Mouse (Mus musculus) midbrain, postnatal 0 days (tissue): Measurements from ENCODE around the gene Serpina1f. TPM values are rescaled to one million over a fixed set of nuclear protein-coding genes. Genes with fewer than 3 reads are reported as not detected.

Experiments used
- ATAC-seq: fragments of 200-750 bp; cut with Nextera tagmentation; 2 replicates; pipeline ENCODE4 v1.8.0; 2017; ENCODE audit warnings: moderate number of reproducible peaks, mild to moderate bottlenecking, moderate TSS enrichment, moderate library complexity; ENCODE audit not compliant: low FRiP score
- DNase-seq: peaks from one replicate; pipeline ENCODE4 v3.0.0-alpha.2; 2015; ENCODE audit warnings: low spot score
- H3K27ac ChIP-seq: fragments of 300-500 bp; sonication (generic); 2 replicates; pipeline ENCODE4 v1.5.1; 2014; ENCODE audit warnings: low read depth, mild to moderate bottlenecking, low read length, mixed read lengths
- H3K27me3 ChIP-seq: fragments of 300-500 bp; sonication (generic); 2 replicates; pipeline ENCODE4 v1.6.1; 2014; ENCODE audit warnings: low read length, control low read depth, mixed read lengths; ENCODE audit not compliant: insufficient read depth
- H3K36me3 ChIP-seq: fragments of 300-500 bp; sonication (generic); 2 replicates; pipeline ENCODE4 v1.6.1; 2014; ENCODE audit warnings: low read length, control low read depth, mixed read lengths; ENCODE audit not compliant: insufficient read depth
- H3K4me1 ChIP-seq: fragments of 300-500 bp; sonication (generic); 2 replicates; pipeline ENCODE4 v1.6.1; 2014; ENCODE audit warnings: mild to moderate bottlenecking, control low read depth, antibody characterized with exemption, low read length, mixed read lengths; ENCODE audit not compliant: insufficient read depth
- H3K4me2 ChIP-seq: fragments of 300-500 bp; sonication (generic); 2 replicates; pipeline ENCODE4 v1.6.1; 2014; ENCODE audit warnings: low read depth, mild to moderate bottlenecking, low read length, mixed read lengths; ENCODE audit not compliant: poor library complexity, severe bottlenecking
- H3K4me3 ChIP-seq: fragments of 300-500 bp; sonication (generic); 2 replicates; pipeline ENCODE4 v1.5.1; 2014; ENCODE audit warnings: low read depth, mild to moderate bottlenecking, low read length, moderate library complexity
- H3K9ac ChIP-seq: fragments of 300-500 bp; sonication (generic); replicated peaks from 2 replicates; pipeline ENCODE4 v1.6.1; 2014; ENCODE audit warnings: mild to moderate bottlenecking, low read length, moderate library complexity, mixed read lengths; ENCODE audit not compliant: poor library complexity, severe bottlenecking
- H3K9me3 ChIP-seq: fragments of 300-500 bp; sonication (generic); 2 replicates; pipeline ENCODE4 v1.6.1; 2016; ENCODE audit warnings: low read length, control low read depth
- CTCF ChIP-seq: IDR thresholded peaks from 2 replicates; pipeline ENCODE4 v1.5.1; 2016; ENCODE audit warnings: antibody characterized with exemption, mild to moderate bottlenecking
- WGBS: fragments of 180-500 bp; shearing (Covaris S2); extraction: QIAGEN DNeasy Blood & Tissue Kit; methylation state at CpG from one replicate; pipeline ENCODE4 v1.1.7; 2014; 5-methylcytosine and 5-hydroxymethylcytosine counted together
- polyA plus RNA-seq: library from polyadenylated mRNA; unstranded; fragments of >200 nt; fragmentation: Nextera tagmentation; extraction: Ambion mirVana; gene quantifications from 2 replicates; pipeline ENCODE4 v1.2.1, GENCODE M21; 2015
- total RNA-seq: library from RNA; depleted of rRNA; stranded (reverse); fragments of >200 nt; gene quantifications from 2 replicates; pipeline ENCODE4 v1.2.3, GENCODE M21; 2014; rRNA removed

Serpina1f gene
- total and polyA plus RNA-seq, 2 experiments from 2014 or later = not detected

DNA sequence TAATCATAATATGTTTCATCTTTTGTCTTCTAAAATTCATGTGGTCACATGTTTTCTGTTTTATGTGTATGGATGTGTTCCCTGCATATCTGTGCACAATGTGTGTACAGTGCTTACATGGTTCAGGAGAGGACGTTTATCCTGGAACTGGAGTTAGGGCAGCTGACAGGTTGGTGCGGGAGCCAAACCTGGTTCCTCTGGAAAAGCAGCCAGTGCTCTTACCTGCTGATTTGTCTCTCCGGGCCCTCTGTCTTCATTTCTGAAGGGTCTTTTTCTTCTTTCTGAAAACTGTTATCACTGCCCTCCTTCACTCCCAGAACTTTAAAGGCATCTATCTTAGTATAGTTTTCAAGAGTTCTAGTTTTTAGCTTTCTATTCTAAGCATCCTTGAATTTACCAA lies 51.5 kb downstream of the Serpina1f start:
- Histone ChIP-seq H3K27me3 (no peaks in the 10 kb centered on the region), H3K36me3 (no peaks in the 10 kb centered on the region), H3K9ac (no peak overlapping the region), H3K4me1 (no peaks in the 10 kb centered on the region), H3K4me3 (no peak overlapping the region), H3K4me2 (no peak overlapping the region), H3K27ac (no peak overlapping the region), H3K9me3 (no peaks in the 10 kb centered on the region)
- ATAC-seq (no peak), DNase-seq (no peak)
- 83% methylated on average over 3 of the region's 3 CpGs for WGBS
- no peak for TF ChIP-seq CTCF

DNA sequence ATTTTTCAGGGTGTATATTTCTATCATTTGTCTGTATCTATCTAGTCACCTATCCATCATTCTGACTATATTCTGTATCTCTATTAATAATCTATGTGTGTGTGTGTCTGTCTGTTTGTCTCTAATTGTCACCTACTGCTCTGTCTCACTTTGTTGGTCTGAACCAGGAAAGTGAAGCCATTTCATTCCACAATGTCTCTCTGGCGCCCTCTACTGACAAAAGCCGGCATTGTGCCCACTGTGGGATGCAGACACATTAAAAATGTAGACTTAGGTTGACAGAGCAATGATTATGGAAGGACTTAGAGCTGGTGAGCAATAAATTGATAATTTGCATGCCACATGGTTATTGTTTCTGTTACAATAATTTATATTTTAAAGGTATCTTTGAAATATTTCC lies 52.0 kb downstream of the Serpina1f start:
- WGBS = 0% methylated on average over 2 of the region's 2 CpGs
- ATAC-seq (peak; percentile 72; the same call in 1 of the 2 replicates), DNase-seq (peak; percentile 78)
- no peak overlapping the region for H3K27ac ChIP-seq
- H3K4me3 ChIP-seq = no peak overlapping the region
- no peak overlapping the region for H3K4me2 ChIP-seq
- peak; percentile 98 for TF ChIP-seq CTCF
- no peaks in the 10 kb centered on the region for H3K36me3 ChIP-seq
- H3K9me3 ChIP-seq = no peaks in the 10 kb centered on the region
- H3K27me3 ChIP-seq = no peaks in the 10 kb centered on the region
- H3K4me1 ChIP-seq = no peaks in the 10 kb centered on the region
- no peak overlapping the region for H3K9ac ChIP-seq

Other genes starting within 250 kb of the Serpina1f start
- gene Ifi27l2b, start 238.3 kb downstream of the Serpina1f start, total RNA-seq = not detected in 2 replicates
- not detected in 2 replicates for gene Ifi27l2b, start 238.3 kb downstream of the Serpina1f start, polyA plus RNA-seq
- 8.4 and 12.6 TPM in 2 replicates for gene Ppp4r4, start 163.2 kb downstream of the Serpina1f start, total RNA-seq
- gene Ppp4r4, start 163.2 kb downstream of the Serpina1f start, polyA plus RNA-seq = 3.2 and 3.3 TPM in 2 replicates
- gene Serpina10, start 64.1 kb downstream of the Serpina1f start, total RNA-seq = not detected in 2 replicates
- 0.04 TPM in 1 of 2 replicates, not detected in the other for gene Serpina10, start 64.1 kb downstream of the Serpina1f start, polyA plus RNA-seq
- gene Serpina6, start 38.3 kb downstream of the Serpina1f start, total RNA-seq = not detected in 2 replicates
- not detected in 2 replicates for gene Serpina6, start 38.3 kb downstream of the Serpina1f start, polyA plus RNA-seq
- not detected in 2 replicates for gene Serpina16, start 19.4 kb downstream of the Serpina1f start, total RNA-seq
- not detected in 2 replicates for gene Serpina16, start 19.4 kb downstream of the Serpina1f start, polyA plus RNA-seq
- not detected in 2 replicates for gene Serpina1d, start 78.1 kb upstream of the Serpina1f start, total RNA-seq
- gene Serpina1d, start 78.1 kb upstream of the Serpina1f start, polyA plus RNA-seq = not detected in 2 replicates
- not detected in 2 replicates for gene Serpina1b, start 134.8 kb upstream of the Serpina1f start, total RNA-seq
- not detected in 2 replicates for gene Serpina1b, start 134.8 kb upstream of the Serpina1f start, polyA plus RNA-seq
- not detected in 2 replicates for gene Serpina1a, start 168.0 kb upstream of the Serpina1f start, total RNA-seq
- not detected in 2 replicates for gene Serpina1a, start 168.0 kb upstream of the Serpina1f start, polyA plus RNA-seq
- not detected in 2 replicates for gene Serpina1c, start 209.4 kb upstream of the Serpina1f start, total RNA-seq
- gene Serpina1c, start 209.4 kb upstream of the Serpina1f start, polyA plus RNA-seq = not detected in 2 replicates